Mouse (Mus musculus) activated CD4-positive, CD25-positive, alpha-beta regulatory T cell, adult 4 months (primary cell): ENCODE measurements around the gene Taf9. TPM values are rescaled to one million over a fixed set of nuclear protein-coding genes. Genes with fewer than 3 reads are reported as not detected.

Experiments used
- ATAC-seq: one replicate; pipeline ENCODE4 v1.8.0; 2017
- polyA plus RNA-seq, 2 experiments: library from polyadenylated mRNA; unstranded; fragments of 100-300 nt; shearing (Covaris generic); gene quantifications; one replicate each; pipeline ENCODE4 v1.2.1; 2017

Gene Taf9
- 10 to 100 TPM in 1 of 2 experiments, 1 to 10 TPM in 1; 4.1 to 18.8 TPM for polyA plus RNA-seq

DNA sequence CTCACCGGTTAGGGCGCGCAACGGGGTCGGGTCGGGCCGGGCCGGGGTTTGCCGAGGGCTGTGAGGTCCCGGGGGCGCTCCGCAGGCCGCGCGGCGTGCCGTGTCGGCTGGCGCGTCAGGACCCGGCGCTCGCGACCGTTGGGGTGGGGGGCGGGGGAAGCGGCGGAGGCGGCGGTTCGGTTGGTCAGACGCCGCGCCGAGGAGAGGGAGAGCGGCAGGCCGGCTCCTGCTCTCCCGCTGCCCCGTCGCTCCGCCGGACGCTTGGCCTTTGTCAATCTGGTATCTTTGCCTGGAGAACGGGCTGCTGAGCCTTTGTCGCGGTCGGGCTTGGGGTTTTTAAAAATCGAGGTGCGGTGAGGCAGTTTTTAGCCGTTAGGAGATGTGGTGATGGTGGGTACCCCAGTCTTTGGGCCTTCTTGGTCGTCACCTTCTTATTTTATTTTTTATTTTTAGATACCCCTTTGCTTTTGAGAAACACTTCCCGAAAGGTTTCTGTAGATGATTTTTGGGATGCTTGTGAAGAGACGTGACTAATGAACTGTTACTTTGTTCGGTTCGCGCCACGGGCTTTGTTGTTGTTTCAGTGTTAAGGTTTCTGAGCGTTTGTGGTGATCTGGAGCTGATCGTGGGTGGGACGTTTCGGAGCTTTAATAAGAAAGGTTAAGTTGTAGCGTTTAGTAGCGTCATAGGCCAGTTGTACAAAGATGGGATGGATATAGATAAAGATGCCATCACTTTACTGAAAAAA is at the start of gene Taf9:
Taf9 (plus strand) TSS at position 141 of the 748 bp plus-strand sequence.
- ATAC-seq = no peak

DNA sequence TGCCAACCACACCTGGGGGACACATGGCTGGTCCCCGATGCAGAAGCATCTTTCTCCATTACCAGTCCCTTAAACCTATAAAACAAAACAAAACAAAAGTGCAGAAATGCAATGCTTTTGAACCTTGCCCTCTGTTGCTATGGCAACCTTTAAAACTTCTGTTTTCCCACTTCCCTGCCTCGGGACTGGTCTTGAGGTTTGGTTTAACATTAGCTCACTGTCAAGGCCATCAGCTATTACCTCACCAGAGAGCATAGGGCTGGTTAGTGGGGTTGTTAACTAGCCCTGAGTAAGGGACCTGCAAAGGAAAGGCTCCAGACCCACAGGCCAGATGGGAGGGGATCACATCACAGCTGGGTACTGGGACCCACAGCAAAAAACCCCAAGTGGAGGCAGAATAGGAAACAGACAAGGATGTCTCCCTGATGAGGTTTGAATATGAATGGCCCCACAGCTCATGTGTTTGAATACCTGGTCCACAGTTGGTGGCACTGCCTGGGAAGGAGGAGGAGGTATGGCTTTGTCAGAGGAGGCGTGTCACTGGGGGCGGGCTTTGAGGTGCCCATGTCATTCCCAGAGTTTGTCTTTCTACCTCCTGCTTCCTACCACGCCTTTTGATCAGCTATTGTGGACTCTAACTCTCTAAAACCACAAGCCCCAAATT is 49.0 kb upstream of the Taf9 start:
- ATAC-seq = no peak

DNA sequence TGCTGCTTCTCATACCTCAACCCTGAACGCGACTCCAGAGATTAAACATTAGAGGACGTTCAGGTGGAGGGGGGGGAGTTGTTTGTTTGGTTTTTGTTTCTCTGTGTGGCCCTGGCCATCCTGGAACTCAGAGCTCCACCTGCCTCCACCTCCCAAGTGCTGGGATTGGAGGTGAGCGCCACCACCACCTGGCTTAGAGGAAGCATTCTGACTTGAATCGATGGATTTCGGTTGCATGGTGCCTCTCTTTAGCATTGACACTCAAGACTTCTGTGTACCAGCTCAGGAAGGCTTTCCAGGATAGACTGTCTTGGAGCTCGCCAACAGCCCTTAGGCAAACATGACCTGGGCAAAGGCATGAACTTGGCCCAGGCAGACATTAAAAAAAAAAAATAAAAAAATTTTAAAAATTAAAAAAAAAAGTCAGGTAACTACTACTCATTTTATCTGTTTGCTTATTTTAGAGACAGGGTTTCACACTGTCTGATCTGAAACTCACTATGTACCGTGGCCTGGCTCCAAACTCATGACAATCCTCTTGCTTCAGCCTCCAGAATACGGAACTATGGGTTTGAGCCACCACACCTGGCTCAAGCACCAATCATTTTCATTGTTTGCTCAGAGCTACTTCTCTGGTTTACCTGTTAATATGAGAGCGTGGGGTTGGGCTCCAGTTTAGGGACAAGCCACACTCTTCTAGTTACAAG is 48.2 kb upstream of the Taf9 start:
- ATAC-seq = no peak

DNA sequence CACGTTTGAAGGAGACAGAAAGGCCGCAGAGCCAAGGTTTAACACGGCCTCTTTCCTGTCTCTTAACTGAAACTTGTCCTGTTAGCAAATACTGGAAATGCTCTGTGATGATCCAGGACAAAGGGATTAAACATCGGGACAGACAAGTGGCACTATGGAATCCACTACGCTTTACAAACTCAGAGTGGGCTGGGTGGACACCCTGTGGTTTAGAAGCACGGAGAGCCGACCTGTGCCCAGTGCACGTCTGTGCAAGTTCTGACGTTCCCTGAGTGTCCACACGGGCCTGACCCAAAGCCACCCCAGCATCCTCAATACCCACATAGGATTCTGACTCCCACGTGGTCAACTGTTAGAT is 47.7 kb upstream of the Taf9 start:
- ATAC-seq = no peak

DNA sequence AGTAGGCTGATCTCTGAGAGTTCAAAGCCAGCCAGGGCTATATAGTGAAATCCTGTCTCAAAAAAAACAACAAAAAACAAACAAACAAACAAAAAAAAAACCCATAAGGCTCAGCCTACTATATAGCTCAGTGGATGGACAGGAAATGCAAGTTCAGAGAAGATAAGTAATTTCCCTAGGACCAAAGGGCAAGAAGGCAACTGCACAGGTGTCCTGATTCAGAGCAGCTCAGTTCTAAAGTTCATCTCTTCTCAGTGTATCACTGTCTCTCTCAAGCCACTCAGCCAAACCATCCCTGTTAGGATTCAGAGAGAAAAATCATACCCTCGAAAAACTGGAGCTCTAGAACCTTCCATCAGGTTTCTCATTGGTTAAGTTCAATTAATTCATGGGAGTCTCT is 45.5 kb upstream of the Taf9 start:
- ATAC-seq = no peak

DNA sequence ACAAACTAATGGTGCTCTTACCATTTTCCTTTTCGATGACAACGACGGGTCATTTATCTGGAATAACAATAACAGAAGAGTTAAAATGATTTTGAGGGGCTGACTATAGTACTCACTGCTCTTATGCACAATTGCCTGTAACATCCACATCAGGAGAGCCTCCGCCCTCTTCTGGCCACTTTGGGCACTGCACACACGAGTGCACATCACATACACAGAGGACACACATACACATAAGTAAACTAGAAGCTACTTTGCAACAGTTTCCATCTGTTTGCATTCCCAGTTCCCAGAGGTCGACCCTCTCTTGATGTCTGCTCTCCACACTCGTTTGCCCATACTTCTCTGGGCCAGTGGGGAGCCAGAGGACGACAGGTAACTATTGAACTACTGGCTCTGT is 43.6 kb upstream of the Taf9 start:
- ATAC-seq = no peak

DNA sequence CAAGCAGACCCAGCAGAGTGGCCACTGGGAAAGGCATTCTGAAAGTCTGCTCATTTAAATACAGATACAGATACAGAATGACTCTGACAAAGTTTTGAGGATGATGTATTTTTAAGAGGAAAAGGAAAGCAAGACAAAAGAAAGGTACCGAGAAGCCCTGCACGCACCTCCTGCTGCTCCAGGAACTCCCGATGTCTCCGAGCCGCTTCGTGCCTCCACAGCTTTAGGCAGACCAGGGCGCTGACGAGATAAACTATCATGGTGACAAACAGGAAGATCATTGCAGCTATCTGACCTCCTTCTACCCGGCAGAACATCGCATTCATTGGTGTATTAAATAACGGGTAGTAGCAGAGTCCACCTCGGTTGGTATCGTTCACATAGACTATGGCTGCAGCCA is 40.1 kb upstream of the Taf9 start:
- ATAC-seq = no peak

DNA sequence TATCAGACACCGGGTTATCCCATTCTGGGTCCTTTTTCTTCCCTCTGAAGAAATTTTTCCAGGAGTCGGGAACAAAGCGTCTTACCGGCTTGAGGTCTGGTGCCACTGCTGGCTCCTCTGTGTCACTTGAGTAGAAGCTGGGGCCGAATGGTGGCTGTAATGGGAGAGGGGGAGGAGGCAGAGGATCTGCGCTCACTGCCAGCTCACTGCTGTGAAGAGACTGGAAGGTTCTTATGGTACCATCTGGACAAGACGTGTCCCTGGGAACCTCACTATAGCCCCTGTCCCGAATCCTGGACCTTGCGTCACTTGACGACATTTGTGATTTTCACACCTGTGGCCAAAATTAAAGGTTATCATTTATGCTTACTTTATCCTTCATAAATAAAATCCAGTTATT is 39.1 kb upstream of the Taf9 start:
- no peak for ATAC-seq

DNA sequence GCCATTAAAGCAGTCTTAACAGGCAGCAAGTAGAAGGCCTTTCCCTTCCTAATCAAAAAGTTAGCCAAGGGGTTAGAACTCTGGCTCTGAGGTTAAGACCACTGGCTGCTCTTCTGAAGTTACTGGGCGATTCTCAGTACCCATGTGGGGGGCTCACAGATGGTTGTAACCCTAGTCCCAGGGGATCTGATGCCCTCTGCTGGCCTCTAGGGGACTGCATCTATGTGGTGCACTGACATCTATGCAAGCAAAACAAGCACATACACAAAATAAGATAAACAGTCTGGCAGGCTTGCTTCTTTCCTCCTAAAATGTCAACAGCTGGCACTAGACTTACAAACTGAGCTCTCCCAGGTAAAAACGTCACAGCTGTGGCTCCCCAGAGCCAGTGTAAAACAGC is 38.5 kb upstream of the Taf9 start:
- no peak for ATAC-seq

DNA sequence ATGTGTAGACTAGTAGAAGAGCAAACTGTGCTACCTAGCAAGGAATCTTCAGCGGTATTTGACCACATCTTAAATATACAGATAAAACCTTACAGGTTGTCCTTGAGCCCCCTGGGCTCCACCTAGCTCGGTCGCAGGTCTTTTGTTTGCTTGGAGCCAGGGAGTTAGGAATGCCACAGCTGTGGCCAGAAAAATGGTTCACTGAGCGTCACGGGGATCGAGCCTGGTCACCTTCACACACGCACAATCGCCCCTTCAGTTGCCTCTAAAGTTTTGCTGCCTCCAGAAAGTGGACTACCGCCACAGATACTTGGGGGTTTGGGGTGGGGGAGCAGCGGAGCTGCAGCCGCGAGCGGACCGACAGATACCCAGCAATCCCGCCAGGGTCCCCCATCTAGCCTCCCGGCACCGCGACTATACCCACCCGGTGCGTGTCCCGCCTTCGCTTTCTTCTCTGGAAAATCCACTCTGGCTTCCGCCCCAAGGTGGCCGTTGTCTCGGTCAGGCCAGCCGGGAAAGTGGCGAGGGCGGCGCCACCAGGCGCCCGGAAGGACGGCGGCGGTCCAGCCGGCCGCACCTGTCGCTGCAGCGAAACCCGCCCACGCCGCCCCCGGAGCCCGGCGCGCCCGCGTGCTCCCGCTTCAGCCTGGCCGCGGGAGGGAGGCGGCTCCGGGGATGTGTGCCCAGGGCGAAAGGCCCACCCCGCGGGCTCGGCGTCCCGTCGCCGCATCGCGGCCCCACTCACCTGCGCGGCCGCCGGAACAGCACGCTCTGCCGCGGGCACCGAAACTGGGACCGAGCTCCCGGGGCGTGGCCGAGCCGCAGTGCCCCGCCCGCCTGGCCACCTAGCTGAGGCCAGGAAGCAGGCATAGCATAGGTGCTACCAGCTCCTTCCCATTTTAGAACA is 34.9 kb upstream of the Taf9 start, which contains the start of gene Marveld2:
Marveld2 (minus strand) TSS at position 791 of the 907 bp plus-strand sequence.
- peak; percentile 71 for ATAC-seq

DNA sequence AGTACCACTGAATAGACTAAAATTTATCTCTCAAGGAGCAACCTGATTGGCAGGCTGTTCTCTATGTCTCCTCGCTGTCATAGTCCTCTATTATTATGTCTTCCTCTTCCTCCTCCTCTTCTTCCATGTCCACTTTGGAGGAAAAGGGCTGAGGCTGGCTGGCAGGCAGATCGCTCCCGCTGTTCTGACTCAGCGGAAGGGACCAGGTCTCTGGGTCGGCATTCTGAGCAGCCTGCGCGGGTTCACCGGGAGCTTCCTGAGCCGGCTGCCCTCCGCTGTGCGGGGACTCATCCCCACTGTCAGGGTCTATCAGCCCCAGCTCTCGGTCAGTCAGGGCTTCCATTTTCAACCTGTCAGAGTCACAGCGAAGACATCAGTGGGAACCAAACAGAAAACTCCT is 33.8 kb upstream of the Taf9 start:
- ATAC-seq = no peak

DNA sequence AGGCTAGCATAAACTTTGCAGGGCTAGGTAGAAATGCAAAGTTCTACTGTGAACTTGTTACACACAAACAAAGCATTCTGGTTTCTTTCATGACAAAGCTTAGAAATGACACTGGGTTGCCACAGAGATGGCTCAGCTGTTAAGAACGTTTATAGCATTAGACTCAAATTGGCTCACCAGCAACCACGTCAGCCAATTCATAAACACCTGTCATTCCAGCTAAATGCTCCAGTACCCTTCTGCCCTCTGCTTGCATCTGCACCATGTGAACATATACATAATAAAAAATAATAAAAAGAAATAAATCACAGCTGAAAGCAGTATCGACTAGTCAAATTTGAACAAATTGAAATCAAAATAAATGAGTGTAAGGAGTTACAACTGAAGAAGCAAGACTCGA is 29.1 kb upstream of the Taf9 start:
- ATAC-seq = no peak

DNA sequence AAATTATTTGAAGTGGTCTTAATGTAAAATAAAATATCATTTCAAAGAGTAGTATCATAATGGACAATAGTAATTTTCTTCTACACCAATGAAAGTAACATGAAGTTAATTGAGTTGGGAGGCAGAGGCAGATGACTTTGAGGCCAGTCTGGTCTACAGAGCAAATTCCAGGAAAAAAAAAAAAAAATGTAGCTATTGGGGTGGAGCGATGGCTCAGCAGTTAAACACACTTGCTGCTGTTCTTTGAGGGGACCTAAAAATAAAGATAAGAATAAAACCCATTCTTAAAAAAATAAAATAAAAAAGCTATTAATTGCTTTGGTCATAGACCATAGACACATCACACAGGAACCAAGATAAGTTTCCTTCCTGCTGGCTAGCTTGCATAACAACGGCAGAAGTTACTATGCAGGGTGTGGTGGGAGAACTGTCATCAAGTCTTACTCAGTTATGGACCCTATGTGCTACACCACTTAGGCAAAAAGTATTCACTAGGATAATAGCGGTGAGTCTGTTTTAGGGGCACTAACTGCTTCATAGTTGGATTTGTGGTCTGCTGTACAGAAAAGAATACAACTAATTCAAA is 17.2 kb upstream of the Taf9 start:
- no peak for ATAC-seq

DNA sequence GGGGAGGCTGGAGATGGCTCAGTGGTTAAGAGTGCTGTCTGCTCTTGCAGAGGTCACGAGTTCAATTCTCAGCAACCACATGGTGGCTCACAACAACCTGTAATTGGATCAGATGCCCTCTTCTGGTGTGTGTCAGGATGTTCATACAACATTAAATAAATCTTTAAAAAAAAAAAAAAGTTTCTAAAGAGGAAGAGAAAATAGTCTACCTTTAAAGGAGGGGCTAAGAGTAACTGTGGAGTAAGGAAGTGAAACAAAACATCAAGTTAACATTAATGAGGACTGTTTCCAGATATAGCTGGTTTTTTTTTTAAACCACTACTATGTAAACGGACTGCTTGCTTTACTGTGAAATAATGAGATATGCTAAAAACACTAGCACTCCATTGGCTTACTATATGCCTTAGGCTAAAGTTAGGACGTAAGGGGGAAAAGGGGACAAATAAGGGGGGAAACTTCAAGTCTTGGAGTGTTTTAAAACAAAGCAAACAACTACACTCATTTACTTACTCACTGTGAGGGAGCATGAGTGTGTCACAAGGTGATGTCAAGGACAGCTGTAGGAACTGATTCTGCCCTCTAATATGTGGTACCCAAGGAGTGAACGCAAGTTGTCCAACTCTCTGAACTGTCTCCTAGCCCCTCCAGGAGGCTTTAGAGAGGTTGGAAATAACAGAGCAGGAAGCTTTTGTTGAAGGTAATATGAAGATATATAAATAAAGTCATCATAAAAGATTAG is 8.7 kb upstream of the Taf9 start:
- no peak for ATAC-seq

DNA sequence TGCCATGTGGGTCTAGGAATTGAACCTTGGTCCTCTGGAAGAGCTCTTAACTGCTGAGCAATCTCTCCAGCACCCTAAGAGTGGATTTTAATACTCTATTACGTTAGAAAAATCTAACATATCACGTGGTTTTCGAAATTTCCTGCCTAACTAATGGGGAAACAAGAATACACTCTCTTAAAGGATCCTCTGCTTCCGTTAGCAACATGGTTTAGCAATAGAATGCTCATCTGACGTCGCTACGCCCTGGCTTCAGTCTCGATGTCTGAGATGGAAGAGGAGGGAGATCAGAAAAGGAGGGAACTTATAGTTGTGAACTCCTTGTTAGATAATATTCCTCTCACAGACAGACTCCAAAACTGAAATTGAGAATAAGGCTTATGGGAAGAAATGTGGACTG is 3.2 kb upstream of the Taf9 start:
- ATAC-seq = no peak

DNA sequence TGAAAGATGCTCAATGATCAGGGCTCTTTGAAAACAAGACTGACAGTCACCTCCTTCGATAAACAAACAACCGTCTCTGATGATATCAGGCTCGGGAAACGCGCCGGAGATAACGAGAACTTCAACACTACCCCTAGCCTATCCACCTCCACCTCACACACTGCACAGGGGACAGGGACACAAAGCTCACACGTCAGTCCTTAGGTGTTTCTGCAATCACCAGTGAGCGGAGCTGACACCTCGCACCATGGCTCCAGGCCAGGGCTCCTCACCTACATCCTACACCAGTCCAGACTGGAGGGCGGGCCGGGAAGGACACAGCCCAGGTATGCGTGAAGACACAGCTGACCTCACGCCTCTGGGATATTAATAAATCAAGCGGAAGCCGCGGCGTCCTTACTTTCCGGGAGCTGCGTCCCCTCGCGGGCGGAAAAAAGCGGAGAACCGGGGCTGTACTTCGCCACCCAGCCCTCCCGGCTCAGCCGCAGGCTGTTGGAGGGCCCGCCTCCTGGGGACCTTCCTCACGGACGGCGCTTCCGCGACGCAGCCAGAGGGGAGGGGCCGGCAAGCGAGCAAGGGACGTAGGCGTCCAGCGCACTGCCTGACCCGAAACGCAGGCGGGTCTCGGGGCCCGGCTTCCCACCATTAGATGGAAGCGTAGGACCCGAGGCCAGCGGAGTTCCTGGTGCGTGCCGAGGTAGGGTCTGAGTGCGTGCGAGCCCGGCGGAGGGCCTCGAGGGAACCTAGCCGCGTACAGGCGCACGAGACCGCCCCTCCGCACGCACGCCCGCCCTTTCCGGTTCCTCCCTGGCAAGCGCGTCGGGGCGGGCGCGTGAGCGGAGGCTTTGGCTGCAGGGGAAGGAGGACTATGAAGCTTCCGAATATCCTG is 585 bp upstream of the Taf9 start, which contains the start of the genes Ak6 and Rad17:
Ak6 (plus strand) TSS at position 430 of the 889 bp plus-strand sequence.
Rad17 (minus strand) TSS at position 502 of the 889 bp plus-strand sequence.
- peak; percentile 86 for ATAC-seq

DNA sequence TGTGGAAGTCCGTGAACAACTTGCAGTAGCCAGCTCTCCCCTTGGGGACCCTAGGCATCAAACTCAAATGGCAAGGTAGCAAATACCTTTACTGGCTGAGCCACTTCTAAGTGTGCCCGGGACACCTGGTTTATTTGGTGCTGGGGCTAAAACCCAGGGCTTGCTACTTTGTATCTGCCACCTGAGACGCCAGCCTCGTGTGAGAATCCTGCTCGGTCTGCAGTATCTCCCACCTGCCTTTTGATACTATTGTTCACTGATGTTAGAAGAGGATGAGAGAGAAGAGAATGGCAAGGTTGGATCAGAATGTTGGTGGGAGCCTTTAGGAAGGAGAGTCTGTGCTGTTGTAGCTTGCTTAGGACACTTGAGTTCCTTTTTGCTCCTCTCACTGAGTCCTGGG is 6.7 kb downstream of the Taf9 start:
- ATAC-seq = no peak

DNA sequence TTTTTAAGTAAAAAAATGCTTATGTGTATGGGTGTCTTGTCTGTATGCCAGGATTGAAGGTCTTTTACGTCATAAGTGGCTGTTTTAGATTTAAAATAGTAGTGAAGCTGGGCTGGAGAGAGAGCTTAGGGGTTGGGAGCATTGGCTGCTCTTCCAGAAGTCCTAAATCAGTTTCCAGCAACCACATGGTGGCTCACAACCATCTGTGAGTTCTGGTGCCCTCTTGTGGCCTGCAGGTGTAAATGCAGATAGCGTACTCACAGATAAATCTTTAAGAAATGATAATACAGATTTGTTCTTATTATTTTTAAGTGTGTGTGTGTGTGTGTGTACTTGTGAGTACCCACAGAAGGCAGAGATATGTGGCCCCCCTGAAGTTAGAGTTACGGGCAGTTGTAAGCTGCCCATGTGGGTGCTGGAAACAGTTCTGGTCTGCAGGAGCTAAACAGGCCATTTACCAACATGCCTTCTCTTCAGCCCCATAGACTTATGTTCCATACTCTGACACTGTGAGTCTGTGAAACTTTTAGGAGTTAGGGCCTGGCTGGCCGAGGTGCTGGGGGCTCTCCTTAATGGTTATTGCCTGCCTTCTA is 8.6 kb downstream of the Taf9 start:
- peak; percentile 62 for ATAC-seq

DNA sequence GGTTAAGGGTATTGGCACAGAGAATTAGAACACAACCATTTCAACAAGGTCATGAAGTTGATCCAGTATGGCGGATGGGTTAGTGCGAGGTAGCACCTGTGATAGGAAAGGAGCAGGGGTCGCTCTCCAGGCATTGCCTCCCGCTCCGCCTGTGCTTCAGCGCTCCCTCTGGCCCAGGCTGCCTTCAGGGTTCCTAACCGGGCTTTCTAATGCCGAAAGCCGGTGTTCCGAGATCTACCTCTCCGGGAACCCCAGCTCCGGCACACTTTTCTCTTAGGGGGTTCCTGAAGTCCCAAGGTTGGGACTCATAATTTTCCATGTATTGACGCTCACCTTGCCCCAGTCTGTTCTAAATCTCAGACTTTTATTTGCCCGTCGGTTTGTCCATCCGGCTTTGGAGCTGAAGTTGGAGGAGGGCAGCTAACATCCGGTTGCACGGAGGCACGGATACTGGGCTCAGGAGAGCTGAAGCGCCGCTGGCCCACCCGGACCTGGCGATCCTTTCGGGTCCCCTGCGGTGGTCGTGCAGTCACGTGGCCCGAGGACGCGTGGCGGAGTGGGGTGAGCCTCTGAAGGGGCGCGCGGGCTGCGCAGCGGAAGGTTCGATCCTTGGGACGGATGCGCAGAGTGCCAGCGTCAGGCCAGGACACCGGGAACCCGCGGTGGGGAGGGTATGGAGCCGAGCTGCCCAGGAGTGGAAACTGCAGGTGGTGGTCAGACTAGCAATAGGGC is 18.1 kb downstream of the Taf9 start, which contains the start of gene Ccdc125:
Ccdc125 (plus strand) TSS at position 427 of the 732 bp plus-strand sequence.
- peak; percentile 73 for ATAC-seq
